Mouse (Mus musculus) kidney, adult 2 months (tissue): Measurements from ENCODE around the gene Lrrc56.

Experiments
- CTCF ChIP-seq: fragments of 200-500 bp; conservative IDR thresholded peaks from 2 replicates; pipeline ENCODE4 v1.5.1; 2011; ENCODE audit warnings: low read depth, mild to moderate bottlenecking, control low read depth, low read length, moderate library complexity, mixed read lengths; ENCODE audit not compliant: insufficient read depth, insufficient read length
- POLR2A ChIP-seq: fragments of 200-500 bp; IDR thresholded peaks from one replicate; pipeline ENCODE4 v1.6.1; 2011; ENCODE audit warnings: low read depth, low read length, control low read depth

DNA sequence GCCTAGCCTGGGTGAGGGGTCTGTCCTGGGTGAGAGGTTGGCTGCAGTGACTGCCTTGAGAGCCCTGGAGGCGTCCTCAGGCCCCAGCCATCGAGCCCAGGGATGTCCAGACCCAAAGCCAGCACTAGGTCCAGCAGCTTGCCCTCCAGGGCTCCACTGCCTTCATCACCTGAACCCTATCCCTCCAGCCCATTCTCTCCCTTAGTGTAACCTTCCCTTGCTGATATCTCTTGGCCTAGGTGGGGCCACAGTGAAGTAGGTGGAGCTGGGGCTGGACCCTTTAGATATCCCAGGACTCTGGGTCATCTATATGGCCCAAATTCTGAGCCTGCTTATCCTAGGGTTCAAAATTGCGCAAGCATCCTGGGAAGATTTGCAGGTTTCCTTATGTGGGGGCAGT lies 15.6 kb downstream of the Lrrc56 start:
- TF ChIP-seq CTCF (no peak), POLR2A (no peak)
